Mouse (Mus musculus): ENCODE measurements around the gene Slc6a8.

GRCm38 (mm10) chrX:73673619-73673967 is 643 bp downstream of the Slc6a8 start:
- TF ChIP-seq POLR2A (IDR thresholded peaks at IDR 0.05; ENCODE audit: insufficient read depth, low read depth, low read length) (no peak), CTCF (IDR thresholded peaks at IDR 0.05; ENCODE audit: insufficient read depth, low read depth, low read length) (no peak)
